Mouse (Mus musculus): Measurements from ENCODE around the gene Myb. TPM values are rescaled to one million over a fixed set of nuclear protein-coding genes. Genes with fewer than 3 reads are reported as not detected.

Myb gene
- polyA plus RNA-seq, 1 experiment from 2014 or later = 8.9 TPM

- Histone ChIP-seq H3K36me3 (no peaks in the 10 kb centered on the region), H3K4me1 (no peaks in the 10 kb centered on the region), H3K27ac (no peak overlapping the region), H3K4me3 (no peak overlapping the region), H3K9me3 (no peaks in the 10 kb centered on the region), H3K27me3 (no peaks in the 10 kb centered on the region), H3K9ac (no peak overlapping the region), H3K4me2 (no peak overlapping the region)
- 37% methylated on average over 18 of the region's 18 CpGs for WGBS
- ATAC-seq (ENCODE audit: borderline replicate concordance, extremely low read depth, low FRiP score, low TSS enrichment) = no peak
Observed at GRCm38 (mm10) chr10:21092501-21093270, 68.1 kb downstream of the Myb start.

- Histone ChIP-seq H3K36me3 (no peaks in the 10 kb centered on the region), H3K4me2 (no peak overlapping the region), H3K27me3 (no peaks in the 10 kb centered on the region), H3K4me1 (no peaks in the 10 kb centered on the region), H3K27ac (no peak overlapping the region), H3K9me3 (no peaks in the 10 kb centered on the region), H3K9ac (no peak overlapping the region), H3K4me3 (no peak overlapping the region)
- ATAC-seq (ENCODE audit: borderline replicate concordance, extremely low read depth, low FRiP score, low TSS enrichment) = peak; percentile 70
- 67% methylated on average over 8 of the region's 8 CpGs for WGBS
Observed at GRCm38 (mm10) chr10:21090922-21091700, 69.7 kb downstream of the Myb start.

DNA sequence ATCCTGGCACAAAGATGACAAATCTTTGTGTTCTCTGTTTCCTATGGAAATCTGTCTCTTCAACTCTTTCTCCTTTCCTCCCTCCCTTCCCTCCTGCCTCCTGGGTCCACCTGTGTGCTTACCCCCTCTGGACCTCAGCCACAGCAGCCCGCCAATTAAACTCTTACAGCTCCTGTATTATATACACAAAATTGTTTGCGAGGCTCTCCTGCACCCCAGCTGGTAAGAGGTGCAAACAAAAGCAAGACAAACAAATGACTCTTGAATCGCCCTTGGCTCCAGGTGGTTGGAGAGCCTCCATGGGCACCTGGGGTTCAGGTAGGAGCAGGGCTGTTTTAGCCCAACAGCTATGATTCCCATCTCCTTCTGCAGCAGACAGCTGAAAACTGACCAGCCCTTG is 71.2 kb downstream of the Myb start:
- Histone ChIP-seq H3K27me3 (no peaks in the 10 kb centered on the region), H3K4me2 (no peak overlapping the region), H3K4me1 (no peaks in the 10 kb centered on the region), H3K36me3 (no peaks in the 10 kb centered on the region), H3K27ac (0 out of 2 replicates have a peak overlapping the region, but pooled peaks have one; percentile 16), H3K4me3 (no peak overlapping the region), H3K9me3 (no peaks in the 10 kb centered on the region), H3K9ac (no peak overlapping the region)
- ATAC-seq (ENCODE audit: borderline replicate concordance, extremely low read depth, low FRiP score, low TSS enrichment) = no peak
- WGBS = 52% methylated on average over 3 of the region's 3 CpGs

- no peaks in the 10 kb centered on the region for H3K36me3 ChIP-seq
- H3K4me3 ChIP-seq = no peak overlapping the region
- no peak overlapping the region for H3K4me2 ChIP-seq
- 0 out of 2 replicates have a peak, but pooled peaks cover 8% of the 10 kb centered on the region for H3K4me1 ChIP-seq
- H3K9ac ChIP-seq = no peak overlapping the region
- H3K27ac ChIP-seq = no peak overlapping the region
- no peaks in the 10 kb centered on the region for H3K27me3 ChIP-seq
- WGBS = 69% methylated on average over 3 of the region's 3 CpGs
- H3K9me3 ChIP-seq = no peaks in the 10 kb centered on the region
- ATAC-seq (ENCODE audit: borderline replicate concordance, extremely low read depth, low FRiP score, low TSS enrichment) = no peak
Observed at GRCm38 (mm10) chr10:21087614-21088232, 73.1 kb downstream of the Myb start.

DNA sequence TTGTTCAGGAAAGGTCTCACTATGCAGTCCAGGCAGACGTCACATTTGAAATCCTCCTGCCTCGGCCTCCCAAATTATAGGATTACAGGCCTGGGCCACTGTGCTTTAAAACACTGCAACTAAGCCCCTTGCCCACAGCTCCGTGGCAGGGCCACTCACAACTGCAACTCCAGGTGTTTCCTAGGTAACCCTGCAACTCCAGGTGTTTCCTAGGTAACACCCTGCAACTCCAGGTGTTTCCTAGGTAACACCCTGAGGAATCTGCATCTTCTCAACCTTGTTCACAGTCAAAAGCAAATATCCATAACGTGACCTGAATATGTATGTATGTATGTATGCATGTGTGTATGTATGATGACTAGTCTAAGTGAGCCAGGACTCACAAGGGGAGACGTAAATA is 75.7 kb downstream of the Myb start:
- H3K36me3 ChIP-seq = no peaks in the 10 kb centered on the region
- H3K4me2 ChIP-seq = no peak overlapping the region
- H3K27me3 ChIP-seq = no peaks in the 10 kb centered on the region
- no peak overlapping the region for H3K27ac ChIP-seq
- no peak overlapping the region for H3K4me3 ChIP-seq
- H3K9me3 ChIP-seq = no peaks in the 10 kb centered on the region
- 0 out of 2 replicates have a peak, but pooled peaks cover 8% of the 10 kb centered on the region for H3K4me1 ChIP-seq
- H3K9ac ChIP-seq = no peak overlapping the region
- 74% methylated on average over 5 of the region's 5 CpGs for WGBS
- ATAC-seq (ENCODE audit: borderline replicate concordance, extremely low read depth, low FRiP score, low TSS enrichment) = no peak

DNA sequence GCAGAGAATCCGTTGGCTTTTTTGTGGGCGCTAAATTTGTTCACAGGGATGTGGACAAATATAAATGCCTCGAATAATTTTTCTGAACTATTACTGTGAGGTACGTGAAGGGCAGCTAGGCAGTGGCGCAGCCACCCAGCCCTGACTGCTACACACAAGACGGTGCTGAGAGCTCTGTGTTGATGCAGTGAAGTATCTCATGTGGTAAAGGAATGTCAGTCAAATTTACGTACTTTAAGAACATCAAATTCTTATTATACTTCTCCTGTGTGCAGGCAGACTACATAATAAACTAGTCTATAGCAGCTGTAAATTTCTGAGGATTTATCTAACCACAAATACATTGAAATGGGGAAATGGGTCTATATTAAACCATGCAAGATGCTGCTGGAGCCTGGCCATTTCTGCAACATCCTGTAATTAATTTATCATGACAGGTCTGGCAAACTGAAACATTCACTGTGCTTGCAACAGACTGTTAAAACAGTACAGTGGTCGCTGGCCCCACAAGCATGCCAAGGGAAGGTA is 77.3 kb downstream of the Myb start:
- WGBS = 64% methylated on average over 8 of the region's 8 CpGs
- Histone ChIP-seq H3K4me3 (no peak overlapping the region), H3K4me1 (0 out of 2 replicates have a peak, but pooled peaks cover 8% of the 10 kb centered on the region), H3K27ac (no peak overlapping the region), H3K9ac (no peak overlapping the region), H3K27me3 (no peaks in the 10 kb centered on the region), H3K9me3 (no peaks in the 10 kb centered on the region), H3K4me2 (no peak overlapping the region), H3K36me3 (no peaks in the 10 kb centered on the region)
- no peak for ATAC-seq (ENCODE audit: borderline replicate concordance, extremely low read depth, low FRiP score, low TSS enrichment)

DNA sequence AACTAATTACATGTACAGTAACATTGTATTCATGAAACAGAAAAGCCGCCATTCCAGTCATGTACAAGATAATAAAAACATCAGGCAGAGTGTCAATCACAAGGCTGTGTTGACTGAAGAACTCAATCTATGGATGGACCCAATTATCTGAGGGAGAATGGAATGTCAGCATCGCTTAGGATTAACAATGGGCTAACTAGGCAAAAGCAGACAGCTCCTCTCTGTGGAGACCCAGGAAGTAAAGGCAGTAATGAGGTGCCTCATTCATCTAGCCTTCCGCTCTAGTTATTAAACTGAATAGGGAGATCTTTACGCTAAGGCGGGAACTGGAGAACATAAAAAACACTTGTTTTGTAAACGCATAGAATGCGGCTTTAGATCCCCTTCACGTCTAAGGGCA is 78.3 kb downstream of the Myb start:
- Histone ChIP-seq H3K4me2 (no peak overlapping the region), H3K4me1 (0 out of 2 replicates have a peak, but pooled peaks cover 8% of the 10 kb centered on the region), H3K9ac (no peak overlapping the region), H3K9me3 (no peaks in the 10 kb centered on the region), H3K27ac (no peak overlapping the region), H3K4me3 (no peak overlapping the region), H3K27me3 (no peaks in the 10 kb centered on the region), H3K36me3 (no peaks in the 10 kb centered on the region)
- WGBS = 86% methylated on average over 8 of the region's 8 CpGs
- no peak for ATAC-seq (ENCODE audit: borderline replicate concordance, extremely low read depth, low FRiP score, low TSS enrichment)

DNA sequence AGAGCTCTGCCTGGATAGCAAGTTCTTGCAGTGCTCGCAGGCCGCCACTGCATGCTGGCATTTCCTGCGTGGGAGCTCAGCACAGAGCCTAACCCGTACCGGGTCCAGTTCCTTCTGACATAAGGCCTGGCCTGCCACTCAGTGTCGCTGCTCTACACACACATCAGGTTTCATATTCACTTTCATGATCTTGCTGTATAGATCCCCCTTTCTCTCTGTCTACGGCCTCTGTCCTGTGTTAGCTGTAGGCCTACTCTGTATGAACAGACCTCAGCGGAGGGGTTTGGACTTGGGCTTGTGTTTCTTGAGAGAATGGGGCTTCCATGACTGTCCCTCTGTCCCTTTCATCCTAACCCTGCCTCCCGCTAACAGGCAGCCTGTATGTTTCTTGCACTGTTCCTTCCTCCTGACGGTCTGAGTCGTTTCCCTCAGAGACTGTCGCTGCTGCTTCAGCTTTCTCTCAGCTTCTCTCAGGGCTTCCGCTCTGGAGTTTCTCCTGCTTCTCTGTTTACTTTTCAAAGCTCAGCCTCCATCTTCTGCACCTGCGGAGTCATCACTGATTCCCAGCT is 83.5 kb downstream of the Myb start:
- no peak overlapping the region for H3K4me3 ChIP-seq
- WGBS = 52% methylated on average over 14 of the region's 14 CpGs
- ATAC-seq (ENCODE audit: borderline replicate concordance, extremely low read depth, low FRiP score, low TSS enrichment) = no peak

GRCm38 (mm10) chr10:21076731-21077130 is 84.1 kb downstream of the Myb start:
- no peak overlapping the region for H3K27ac ChIP-seq
- ATAC-seq (ENCODE audit: borderline replicate concordance, extremely low read depth, low FRiP score, low TSS enrichment) = no peak
- H3K36me3 ChIP-seq = no peaks in the 10 kb centered on the region
- no peaks in the 10 kb centered on the region for H3K4me1 ChIP-seq
- H3K4me3 ChIP-seq = no peak overlapping the region
- no peak overlapping the region for H3K9ac ChIP-seq
- no peak overlapping the region for H3K4me2 ChIP-seq
- H3K9me3 ChIP-seq = no peaks in the 10 kb centered on the region
- no peaks in the 10 kb centered on the region for H3K27me3 ChIP-seq
- 80% methylated on average over 7 of the region's 7 CpGs for WGBS

More for the DNA sequence above, 83.5 kb downstream of the Myb start:
- H3K4me1 ChIP-seq = no peaks in the 10 kb centered on the region
- H3K27ac ChIP-seq = no peak overlapping the region
- no peaks in the 10 kb centered on the region for H3K9me3 ChIP-seq
- H3K4me2 ChIP-seq = no peak overlapping the region
- H3K27me3 ChIP-seq = no peaks in the 10 kb centered on the region
- no peak overlapping the region for H3K9ac ChIP-seq
- no peaks in the 10 kb centered on the region for H3K36me3 ChIP-seq

DNA sequence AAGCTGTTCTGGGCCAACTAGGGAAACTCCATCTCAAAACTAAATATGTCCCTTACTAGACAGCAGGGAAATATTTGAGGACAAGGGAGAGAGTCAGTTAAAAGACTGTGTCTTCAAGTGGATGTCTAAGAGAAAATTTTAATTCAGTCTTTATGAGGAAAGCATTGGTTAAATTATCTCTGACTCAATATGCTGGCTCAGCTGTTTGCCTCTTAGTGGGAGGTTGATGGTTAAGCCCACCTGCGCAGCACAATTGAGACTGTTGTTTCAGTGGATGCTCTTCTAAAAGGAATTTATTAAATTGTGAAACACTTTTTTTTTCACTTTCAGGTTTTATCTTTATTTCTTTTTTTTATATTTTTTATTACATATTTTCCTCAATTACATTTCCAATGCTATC is 84.6 kb downstream of the Myb start:
- H3K36me3 ChIP-seq = no peaks in the 10 kb centered on the region
- 92% methylated on average over 1 of the region's 1 CpGs for WGBS
- no peaks in the 10 kb centered on the region for H3K27me3 ChIP-seq
- H3K4me3 ChIP-seq = no peak overlapping the region
- H3K9me3 ChIP-seq = no peaks in the 10 kb centered on the region
- H3K4me2 ChIP-seq = no peak overlapping the region
- ATAC-seq (ENCODE audit: borderline replicate concordance, extremely low read depth, low FRiP score, low TSS enrichment) = no peak
- H3K9ac ChIP-seq = no peak overlapping the region
- H3K4me1 ChIP-seq = no peaks in the 10 kb centered on the region
- no peak overlapping the region for H3K27ac ChIP-seq
